Mouse (Mus musculus) myocyte (in vitro differentiated cells): Measurements from ENCODE around the gene Fasn.

Experiments used
- CEBPB ChIP-seq: IDR thresholded peaks from 2 replicates; pipeline ENCODE4 v1.6.1; 2011; ENCODE audit warnings: mild to moderate bottlenecking, moderate library complexity; ENCODE audit not compliant: poor library complexity, insufficient read depth, severe bottlenecking
- MYOG ChIP-seq, 3 experiments: IDR thresholded peaks; one replicate each; pipeline ENCODE4 v1.6.1; 2011; ENCODE audit warnings: control low read depth in 2 of 3, low read depth in 2 of 3, mild to moderate bottlenecking in 2 of 3; ENCODE audit not compliant: insufficient read length in 2 of 3, control insufficient read depth in 1 of 3, insufficient read depth in 1 of 3
- POLR2A ChIP-seq: IDR thresholded peaks from one replicate; pipeline ENCODE4 v1.6.1; 2011; ENCODE audit warnings: low read depth, mild to moderate bottlenecking, control low read depth, moderate library complexity; ENCODE audit not compliant: insufficient read length
- TCF3 ChIP-seq: IDR thresholded peaks from one replicate; pipeline ENCODE4 v1.6.1; 2011; ENCODE audit warnings: low read depth, control low read depth; ENCODE audit not compliant: insufficient read length

DNA sequence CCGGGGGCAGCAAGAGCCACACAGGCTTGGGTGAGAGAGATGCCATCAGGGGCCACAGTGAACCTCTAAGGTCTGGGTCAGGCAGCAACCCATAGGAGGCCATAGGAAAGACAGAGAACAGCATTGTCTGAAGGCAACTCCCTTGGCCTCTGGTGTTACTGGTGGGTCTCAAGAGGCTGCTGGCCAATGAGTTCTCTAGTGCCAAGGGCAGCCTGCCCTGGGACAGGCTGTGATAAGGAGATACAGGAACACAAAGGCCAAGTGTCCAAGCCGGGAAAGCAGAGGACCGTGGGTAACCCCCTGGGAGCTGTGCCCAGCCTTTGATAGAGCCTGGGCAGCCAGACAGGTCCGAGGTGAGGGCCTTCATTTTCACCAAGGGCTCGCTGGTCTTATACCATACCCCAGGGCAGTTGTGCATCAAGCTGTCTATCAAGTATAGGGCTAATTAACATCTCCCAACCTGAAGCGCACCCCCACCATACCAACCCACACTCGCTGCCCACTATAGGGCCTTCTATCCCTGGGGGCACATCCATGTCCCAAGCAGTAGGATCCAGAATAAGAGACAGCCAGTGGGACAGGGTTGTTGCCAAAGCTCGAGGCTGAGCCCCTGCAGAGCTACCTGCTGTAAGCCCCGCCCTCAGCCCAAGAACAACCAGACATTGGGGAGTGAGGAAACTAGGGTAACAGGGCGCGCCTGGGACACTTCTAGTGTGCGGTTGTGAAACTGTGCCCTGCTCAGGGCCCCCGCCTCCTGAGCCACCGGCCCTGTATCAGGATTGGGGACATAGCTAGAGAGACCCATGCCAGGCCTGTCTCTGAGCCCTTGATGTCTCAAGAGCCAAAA is 3.0 kb downstream of the Fasn start:
- no peak for TF ChIP-seq CEBPB
- TF ChIP-seq TCF3, result no peak
- no peak for TF ChIP-seq POLR2A
- no peak for TF ChIP-seq MYOG (IDR thresholded peaks at IDR 0.05; ENCODE audit: control insufficient read depth in 1 of 3, insufficient read depth in 1 of 3, insufficient read length in 2 of 3, low read depth in 2 of 3)
